Mouse (Mus musculus): Measurements from ENCODE around the gene Gkn3. TPM values are rescaled to one million over a fixed set of nuclear protein-coding genes. Genes with fewer than 3 reads are reported as not detected.

Gene Gkn3
- total RNA-seq, 2 experiments from 2014 or later = 1.0 to 1.2 TPM

- DNase-seq = peak; percentile 62
Measured at GRCm38 (mm10) chr6:87334361-87335090, 54.2 kb downstream of the Gkn3 start.

More at GRCm38 (mm10) chr6:87334361-87335090, 54.2 kb downstream of the Gkn3 start:
- H3K4me3 ChIP-seq = peak overlapping the region; percentile 86
- TF ChIP-seq CTCF (IDR thresholded peaks at IDR 0.05) = peak; percentile 30; the same call in 1 of the 2 replicates
- intact Hi-C loops (cut with DNase I) = loop anchor here (1.0 kb wide), 1 partner anchor 233 kb away; no protein-coding TSS in a partner anchor
- peak overlapping the region; percentile 88 for H3K27ac ChIP-seq

Other genes starting within 250 kb of the Gkn3 start
- 10 to 100 TPM in 1 of 2 experiments, 1 to 10 TPM in 1; 6.2 to 15.9 TPM for gene Antxr1, start 53.1 kb downstream of the Gkn3 start, total RNA-seq (2021)
- gene Gkn1, start 38.0 kb downstream of the Gkn3 start, total RNA-seq (2021) = not detected
- gene Gkn2, start 15.6 kb downstream of the Gkn3 start, total RNA-seq (2021) = not detected
- not detected for gene Bmp10, start 40.1 kb upstream of the Gkn3 start, total RNA-seq (2021)
- 1 to 10 TPM in 1 of 2 experiments, under 1 TPM in 1; 0.69 to 1.3 TPM for gene Arhgap25, start 144.3 kb upstream of the Gkn3 start, total RNA-seq (2021)
- 1 to 10 TPM; 2.1 to 2.7 TPM for gene Prokr1, start 201.8 kb upstream of the Gkn3 start, total RNA-seq (2021)